Comparison of ENCODE assay signal across 21 mouse cellular contexts in genomic region chr7:67882606-67883005, GRCm38 (mm10).
DNase-seq lines count a peak whose midpoint lies in the region; ATAC-seq and TF ChIP-seq lines count a peak whose summit lies in the region.
"Had no signal": no experiment of that assay in that cellular context is flagged by ENCODE, and none has a peak within 500 bp of the region (broad histone marks: within the 10 kb centered on the region; RNA-seq: fewer than 3 reads in every experiment).

No protein-coding gene starts in this region.

- no peaks in the 10 kb centered on the region for H3K36me3 ChIP-seq in hindbrain, embryonic 13.5 days
- H3K36me3 ChIP-seq: embryonic facial prominence, embryonic 15.5 days; heart, embryonic 15.5 days; limb, embryonic 15.5 days; midbrain, embryonic 15.5 days had no signal

- TF ChIP-seq CTCF in brain, embryonic 14.5 days (IDR thresholded peaks at IDR 0.05; ENCODE audit: borderline replicate concordance, extremely low read depth, insufficient read depth, insufficient read length), result no peak

- TF ChIP-seq POLR2A in brain, embryonic 14.5 days (IDR thresholded peaks at IDR 0.05; ENCODE audit: borderline replicate concordance, extremely low read depth, insufficient read depth, insufficient read length, poor library complexity, severe bottlenecking), result no peak

- H3K4me1 ChIP-seq in hindbrain, embryonic 13.5 days (replicated peaks), result no peaks in the 10 kb centered on the region
- H3K4me1 ChIP-seq: embryonic facial prominence, embryonic 15.5 days; limb, embryonic 15.5 days; megakaryocyte, embryonic 14.5 days; midbrain, embryonic 15.5 days had no signal

- H3K4me2 ChIP-seq in hindbrain, embryonic 13.5 days, result no peak overlapping the region
- H3K4me2 ChIP-seq: embryonic facial prominence, embryonic 15.5 days; heart, embryonic 15.5 days; hindbrain, embryonic 14.5 days; limb, embryonic 15.5 days; midbrain, embryonic 15.5 days had no signal

- no peak for ATAC-seq in hindbrain, embryonic 13.5 days (ENCODE audit: low FRiP score)
- ATAC-seq: activated CD4-positive, CD25-positive, alpha-beta regulatory T cell, adult 4 months; forebrain, embryonic 14.5 days; intestine, embryonic 16.5 days; midbrain, embryonic 15.5 days; Patski had no signal

- H3K9me3 ChIP-seq in hindbrain, embryonic 13.5 days, result no peaks in the 10 kb centered on the region
- H3K9me3 ChIP-seq: embryonic facial prominence, embryonic 15.5 days; heart, embryonic 15.5 days; limb, embryonic 15.5 days; midbrain, embryonic 15.5 days had no signal

- no peak overlapping the region for H3K9ac ChIP-seq in hindbrain, embryonic 13.5 days
- H3K9ac ChIP-seq: embryonic facial prominence, embryonic 15.5 days; heart, embryonic 15.5 days; hindbrain, embryonic 14.5 days; limb, embryonic 15.5 days; midbrain, embryonic 15.5 days had no signal

- no peak overlapping the region for H3K27ac ChIP-seq in hindbrain, embryonic 13.5 days
- H3K27ac ChIP-seq: embryonic facial prominence, embryonic 15.5 days; heart, embryonic 15.5 days; hindbrain, embryonic 14.5 days; limb, embryonic 15.5 days; midbrain, embryonic 15.5 days had no signal

- no peaks in the 10 kb centered on the region for H3K27me3 ChIP-seq in hindbrain, embryonic 13.5 days
- H3K27me3 ChIP-seq: embryonic facial prominence, embryonic 15.5 days; heart, embryonic 15.5 days; limb, embryonic 15.5 days; midbrain, embryonic 15.5 days; Patski had no signal

- peak; percentile 11 for DNase-seq in brain, embryonic 14.5 days (ENCODE audit: low read depth)
- DNase-seq in frontal cortex, postnatal 14 days (ENCODE audit: low spot score in 2 of 2), result peak; percentile 13
- DNase-seq in left cerebral cortex, postnatal 14 days (ENCODE audit: low spot score in 2 of 2), result peak; percentile 20 to 25
- DNase-seq in right cerebral cortex, postnatal 25 days, result peak; percentile 23
- DNase-seq in embryo, embryonic 11 days, result no peak
- no peak for DNase-seq in adrenal gland, adult 8-10 months
- DNase-seq: adrenal gland, postnatal 36 days; heart, adult 18-20 months; lung, postnatal 10 days; thymus, adult 18-20 months had no signal

- no peak overlapping the region for H3K4me3 ChIP-seq in hindbrain, embryonic 13.5 days
- H3K4me3 ChIP-seq: embryonic facial prominence, embryonic 15.5 days; heart, embryonic 15.5 days; limb, embryonic 15.5 days; megakaryocyte, embryonic 14.5 days; midbrain, embryonic 15.5 days had no signal

- 72% methylated on average over 8 of the region's 8 CpGs for WGBS in hindbrain, embryonic 13.5 days

- intact Hi-C loops in left cerebral cortex, postnatal 14 days (cut with DNase I), result no loop called here

Comparison
In these comparisons a context has a peak if more than half of its experiments do, and no peak if none do; other contexts are left out.
1. DNase-seq: peak in brain, embryonic 14.5 days (single experiment), frontal cortex, postnatal 14 days (2 of 2), left cerebral cortex, postnatal 14 days (2 of 2) and right cerebral cortex, postnatal 25 days (single experiment); none in embryo, embryonic 11 days (single experiment) and adrenal gland, adult 8-10 months (single experiment).